Mouse (Mus musculus) olfactory bulb, adult 2 months (tissue): ENCODE measurements around the gene Deup1.

Experiments
- CTCF ChIP-seq: fragments of 200-500 bp; IDR thresholded peaks from 2 replicates; pipeline ENCODE4 v1.5.1; 2012; ENCODE audit warnings: low read depth, mild to moderate bottlenecking, low read length, moderate library complexity; ENCODE audit not compliant: insufficient read depth
- POLR2A ChIP-seq: fragments of 200-500 bp; IDR thresholded peaks from 2 replicates; pipeline ENCODE4 v1.6.1; 2012; ENCODE audit warnings: mild to moderate bottlenecking, low read depth, low read length, moderate library complexity; ENCODE audit not compliant: insufficient read depth

DNA sequence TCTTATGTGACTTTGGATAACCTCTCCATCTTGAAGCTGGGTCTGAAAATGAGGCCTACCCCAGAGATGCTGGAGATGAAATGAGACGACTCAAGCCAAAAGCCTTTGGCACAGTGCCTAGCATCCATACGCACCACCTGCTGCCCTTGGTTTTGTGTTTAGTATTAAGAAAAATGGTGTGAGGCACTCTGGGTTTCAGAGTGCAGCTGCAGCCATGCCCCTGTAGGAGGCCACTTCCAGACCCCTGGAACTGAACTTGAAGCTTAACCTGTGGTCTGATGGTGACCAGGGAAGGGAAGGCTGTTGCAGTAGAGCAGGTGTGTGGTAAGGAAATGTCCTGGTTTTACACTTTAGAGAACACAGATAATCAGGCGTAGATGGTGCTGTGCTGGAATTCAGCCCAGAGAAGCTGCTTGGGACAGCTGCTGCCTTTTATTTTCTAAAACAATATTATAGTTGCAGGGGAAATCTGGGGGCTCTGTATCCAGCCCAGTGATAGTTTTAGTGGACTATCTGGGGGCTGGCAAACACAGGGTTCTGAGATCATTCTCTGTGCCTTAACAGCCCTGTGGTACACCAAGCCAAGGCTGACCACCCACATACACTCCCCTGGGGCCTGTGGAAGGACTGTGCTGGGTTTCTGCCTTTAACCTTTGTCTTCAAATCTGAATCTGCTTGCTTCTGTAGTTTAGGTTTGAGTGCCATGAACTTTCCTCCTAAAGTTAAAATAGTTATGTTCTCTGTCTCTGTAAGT is 117.0 kb downstream of the Deup1 start:
- TF ChIP-seq CTCF (no peak), POLR2A (no peak)
